In the genomic region with DNA sequence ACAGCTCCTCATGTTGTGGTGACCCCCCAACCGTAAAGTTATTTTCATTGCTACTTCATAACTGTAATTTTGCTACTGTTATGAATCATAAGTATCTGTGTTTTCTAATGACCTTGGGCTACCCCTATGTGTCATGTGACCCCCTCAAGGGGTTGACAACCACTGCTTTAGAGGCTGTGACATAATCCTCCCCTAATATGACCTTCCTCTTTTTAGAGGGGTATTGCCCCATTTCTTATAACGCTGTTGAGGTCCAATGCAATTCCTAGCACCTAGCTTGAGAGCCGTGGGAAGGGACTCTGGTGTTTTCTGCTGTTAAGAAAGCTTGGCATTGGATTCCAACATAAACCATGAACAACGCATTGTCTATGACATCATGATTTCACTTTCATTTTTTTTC, we compare ENCODE assay signal across 22 mouse cellular contexts.
"Had no signal": no experiment of that assay in that cellular context is flagged by ENCODE, and none has a peak within 500 bp of the region (broad histone marks: within the 10 kb centered on the region; RNA-seq: fewer than 3 reads in every experiment).

No protein-coding gene starts in this region.

- H3K27ac ChIP-seq: liver, embryonic 15.5 days; lung, embryonic 15.5 days; macrophage; midbrain, embryonic 13.5 days; midbrain, embryonic 15.5 days; neural tube, embryonic 13.5 days; neural tube, embryonic 15.5 days had no signal

- H3K27me3 ChIP-seq: liver, embryonic 15.5 days; lung, embryonic 15.5 days; megakaryocyte, embryonic 14.5 days; midbrain, embryonic 13.5 days; midbrain, embryonic 15.5 days; neural tube, embryonic 13.5 days; neural tube, embryonic 15.5 days had no signal

- H3K9ac ChIP-seq: liver, embryonic 15.5 days; liver, postnatal 0 days; lung, embryonic 15.5 days; midbrain, embryonic 13.5 days; midbrain, embryonic 15.5 days; neural tube, embryonic 13.5 days; neural tube, embryonic 15.5 days had no signal

- H3K4me3 ChIP-seq: liver, embryonic 15.5 days; lung, embryonic 15.5 days; megakaryocyte, embryonic 14.5 days; midbrain, embryonic 13.5 days; midbrain, embryonic 15.5 days; neural tube, embryonic 13.5 days; neural tube, embryonic 15.5 days had no signal

- H3K9me3 ChIP-seq: liver, embryonic 15.5 days; lung, embryonic 15.5 days; midbrain, embryonic 15.5 days; neural tube, embryonic 15.5 days had no signal

- DNase-seq: liver, postnatal 0 days; lung, adult 2 months; lung, postnatal 14 days; lung, postnatal 36 days; retina, postnatal 1 day; right cerebral cortex, adult 18-20 months; right cerebral cortex, postnatal 25 days; right cerebral cortex, postnatal 4 days; spleen, adult 18-20 months; thymus, adult 18-20 months; thymus, postnatal 14 days; thymus, postnatal 36 days had no signal

- H3K4me2 ChIP-seq: liver, embryonic 15.5 days; lung, embryonic 15.5 days; midbrain, embryonic 11.5 days; midbrain, embryonic 13.5 days; midbrain, embryonic 15.5 days; neural tube, embryonic 13.5 days; neural tube, embryonic 15.5 days had no signal

- H3K4me1 ChIP-seq: lung, embryonic 15.5 days; midbrain, embryonic 13.5 days; midbrain, embryonic 15.5 days had no signal

- ATAC-seq: liver, postnatal 0 days; lung, postnatal 0 days; midbrain, embryonic 13.5 days; midbrain, embryonic 15.5 days had no signal
